8 mouse cellular contexts compared by ENCODE assay signal in genomic region chr3:67514801-67515273, GRCm38 (mm10). TPM values are rescaled to one million over a fixed set of nuclear protein-coding genes. Genes with fewer than 3 reads are reported as not detected.
A peak's percentile ranks its signal among the peaks of the same experiment; 100 is the strongest.
DNase-seq lines count a peak whose midpoint lies in the region; ATAC-seq and TF ChIP-seq lines count a peak whose summit lies in the region.

No protein-coding gene starts in this region.

- WGBS in forebrain, embryonic 11.5 days, result 6% methylated on average over 40 of the region's 40 CpGs
- WGBS in intestine, embryonic 16.5 days, result 5% methylated on average over 40 of the region's 40 CpGs
- WGBS in stomach, embryonic 15.5 days, result 4% methylated on average over 40 of the region's 40 CpGs

- no peaks in the 10 kb centered on the region for H3K9me3 ChIP-seq in ES-Bruce4 (replicated peaks; ENCODE audit: control insufficient read depth, insufficient read depth, low read length, poor library complexity, severe bottlenecking)
- H3K9me3 ChIP-seq in forebrain, embryonic 11.5 days (ENCODE audit: control insufficient read depth, low read length), result no peaks in the 10 kb centered on the region
- no peaks in the 10 kb centered on the region for H3K9me3 ChIP-seq in intestine, embryonic 16.5 days (ENCODE audit: control insufficient read depth, low read length)
- H3K9me3 ChIP-seq in stomach, embryonic 15.5 days, result no peaks in the 10 kb centered on the region

- peak; percentile 34 for DNase-seq in gastrocnemius, postnatal 10 days
- DNase-seq in gastrocnemius, adult 8-10 months (ENCODE audit: low spot score in 2 of 2), result no peak
- DNase-seq in forebrain, embryonic 11.5 days (ENCODE audit: low spot score), result peak; percentile 54
- peak; percentile 36 to 38 for DNase-seq in lung, postnatal 4 days
- DNase-seq in layer of hippocampus, postnatal 14 days (ENCODE audit: low spot score in 2 of 2), result no peak

- no peak for TF ChIP-seq EP300 in ES-Bruce4 (IDR thresholded peaks at IDR 0.05; ENCODE audit: insufficient read depth, low read depth, low read length)

- H3K4me3 ChIP-seq in ES-Bruce4 (ENCODE audit: low read depth, low read length), result peak overlapping the region; percentile 52
- peak overlapping the region; percentile 54 for H3K4me3 ChIP-seq in forebrain, embryonic 11.5 days (ENCODE audit: low read depth, low read length)
- H3K4me3 ChIP-seq in intestine, embryonic 16.5 days (ENCODE audit: low read length), result peak overlapping the region; percentile 60
- peak overlapping the region; percentile 54 for H3K4me3 ChIP-seq in stomach, embryonic 15.5 days (replicated peaks)

- H3K4me2 ChIP-seq in forebrain, embryonic 11.5 days (ENCODE audit: low read depth, low read length, severe bottlenecking), result peak overlapping the region; percentile 100
- peak overlapping the region; percentile 100 for H3K4me2 ChIP-seq in intestine, embryonic 16.5 days (ENCODE audit: low read depth, low read length)
- peak overlapping the region; percentile 99 for H3K4me2 ChIP-seq in stomach, embryonic 15.5 days

- no peaks in the 10 kb centered on the region for H3K36me3 ChIP-seq in ES-Bruce4 (ENCODE audit: control insufficient read depth, insufficient read depth, low read length, poor library complexity, severe bottlenecking)
- H3K36me3 ChIP-seq in forebrain, embryonic 11.5 days (ENCODE audit: control insufficient read depth, insufficient read depth, low read length), result no peaks in the 10 kb centered on the region
- no peaks in the 10 kb centered on the region for H3K36me3 ChIP-seq in intestine, embryonic 16.5 days (ENCODE audit: control insufficient read depth, insufficient read depth, low read length)
- H3K36me3 ChIP-seq in stomach, embryonic 15.5 days, result no peaks in the 10 kb centered on the region

- no peak overlapping the region for H3K27ac ChIP-seq in ES-Bruce4 (ENCODE audit: insufficient read depth, low read length)
- no peak overlapping the region for H3K27ac ChIP-seq in forebrain, embryonic 11.5 days (ENCODE audit: low read depth, low read length)
- no peak overlapping the region for H3K27ac ChIP-seq in intestine, embryonic 16.5 days (ENCODE audit: low read length)
- H3K27ac ChIP-seq in stomach, embryonic 15.5 days, result no peak overlapping the region

- peak; percentile 37; the same call in 1 of the 2 replicates for ATAC-seq in forebrain, embryonic 11.5 days (replicated peaks; ENCODE audit: low FRiP score)
- peak; percentile 54 for ATAC-seq in intestine, embryonic 16.5 days
- ATAC-seq in stomach, embryonic 15.5 days (ENCODE audit: insufficient read depth, low FRiP score, low read depth), result 0 out of 2 replicates have a peak, but pooled peaks have one; percentile 20

- no peaks in the 10 kb centered on the region for H3K4me1 ChIP-seq in ES-Bruce4 (ENCODE audit: control insufficient read depth, insufficient read depth, low read length)
- no peaks in the 10 kb centered on the region; the same call in 1 of the 2 replicates for H3K4me1 ChIP-seq in forebrain, embryonic 11.5 days (replicated peaks; ENCODE audit: control insufficient read depth, insufficient read depth, low read length)
- 0 out of 2 replicates have a peak, but pooled peaks cover 3% of the 10 kb centered on the region for H3K4me1 ChIP-seq in intestine, embryonic 16.5 days (ENCODE audit: control insufficient read depth, insufficient read depth, low read length)
- H3K4me1 ChIP-seq in stomach, embryonic 15.5 days, result peaks cover 9% of the 10 kb centered on the region; the same call in 1 of the 2 replicates

- H3K27me3 ChIP-seq in ES-Bruce4 (ENCODE audit: control insufficient read depth, insufficient read depth, low read length, poor library complexity, severe bottlenecking), result peaks cover 5% of the 10 kb centered on the region
- H3K27me3 ChIP-seq in forebrain, embryonic 11.5 days (ENCODE audit: control insufficient read depth, insufficient read depth, low read length), result peaks cover 4% of the 10 kb centered on the region
- peaks cover 22% of the 10 kb centered on the region; the same call in 1 of the 2 replicates for H3K27me3 ChIP-seq in intestine, embryonic 16.5 days (replicated peaks; ENCODE audit: control insufficient read depth, insufficient read depth, low read length)
- H3K27me3 ChIP-seq in stomach, embryonic 15.5 days (replicated peaks), result peaks cover 16% of the 10 kb centered on the region

- no peak for TF ChIP-seq CTCF in ES-Bruce4 (IDR thresholded peaks at IDR 0.05; ENCODE audit: low read depth, low read length)

- TF ChIP-seq POLR2A in ES-Bruce4 (IDR thresholded peaks at IDR 0.05; ENCODE audit: insufficient read depth, low read length), result no peak

- peak overlapping the region; percentile 59 for H3K9ac ChIP-seq in ES-Bruce4 (ENCODE audit: low read depth, poor library complexity, severe bottlenecking)
- H3K9ac ChIP-seq in forebrain, embryonic 11.5 days (ENCODE audit: low read length), result peak overlapping the region; percentile 63
- H3K9ac ChIP-seq in intestine, embryonic 16.5 days (ENCODE audit: low read depth, low read length), result peak overlapping the region; percentile 67
- H3K9ac ChIP-seq in stomach, embryonic 15.5 days, result peak overlapping the region; percentile 35

RNA-seq across cellular contexts. Expression of gene Rarres1, which starts 0.5 kb away (rescaled TPM):
- 1 to 10 TPM; 3.2 to 3.3 TPM for total RNA-seq in gastrocnemius, postnatal 10 days (2021)
- under 1 TPM; 0.29 to 0.72 (median 0.41) TPM for total RNA-seq in gastrocnemius, adult 8-10 months (2022)
- not detected in 2 replicates for polyA plus RNA-seq in ES-Bruce4 (2011; ENCODE audit: insufficient read depth, insufficient read length, low read depth, missing spikeins)
- polyA plus RNA-seq in forebrain, embryonic 11.5 days (2014; fragmentation: Nextera tagmentation; extraction: Ambion mirVana), result 0.27 and 0.37 TPM in 2 replicates
- 1.3 and 1.4 TPM in 2 replicates for polyA plus RNA-seq in intestine, embryonic 16.5 days (2015; fragmentation: Nextera tagmentation; extraction: Ambion mirVana)
- 1.7 and 2.4 TPM in 2 replicates for polyA plus RNA-seq in stomach, embryonic 15.5 days (2015; fragmentation: Nextera tagmentation; extraction: Ambion mirVana)
- total RNA-seq in layer of hippocampus, postnatal 14 days (2021), result 1 to 10 TPM; 2.0 to 2.1 TPM

RNA-seq across cellular contexts. Expression of gene Lxn, which starts 51.1 kb away (rescaled TPM):
- 10 to 100 TPM; 13.9 to 15.0 TPM for total RNA-seq in gastrocnemius, postnatal 10 days (2021)
- total RNA-seq in gastrocnemius, adult 8-10 months (2022), result 1 to 10 TPM in 3 of 4 experiments, under 1 TPM in 1; 0.29 to 2.3 (median 1.1) TPM
- polyA plus RNA-seq in ES-Bruce4 (2011; ENCODE audit: insufficient read depth, insufficient read length, low read depth, missing spikeins), result 10.5 and 14.2 TPM in 2 replicates
- polyA plus RNA-seq in forebrain, embryonic 11.5 days (2014; fragmentation: Nextera tagmentation; extraction: Ambion mirVana), result 48.9 and 51.6 TPM in 2 replicates
- 97.1 and 102 TPM in 2 replicates for polyA plus RNA-seq in intestine, embryonic 16.5 days (2015; fragmentation: Nextera tagmentation; extraction: Ambion mirVana)
- 97.4 and 104 TPM in 2 replicates for polyA plus RNA-seq in stomach, embryonic 15.5 days (2015; fragmentation: Nextera tagmentation; extraction: Ambion mirVana)
- total RNA-seq in layer of hippocampus, postnatal 14 days (2021), result 10 to 100 TPM; 45.2 to 51.7 TPM

Comparison
In these comparisons a context has a peak if more than half of its experiments do, and no peak if none do; other contexts are left out.
1. DNase-seq: peak in gastrocnemius, postnatal 10 days (single experiment), forebrain, embryonic 11.5 days (single experiment) and lung, postnatal 4 days (2 of 2); none in gastrocnemius, adult 8-10 months (0 of 2) and layer of hippocampus, postnatal 14 days (0 of 2).
2. Peak in every context shown above with its lines, with median percentiles within 50 percentile points of each other: H3K4me3 ChIP-seq, H3K9ac ChIP-seq, ATAC-seq and H3K4me2 ChIP-seq.